Mouse (Mus musculus) E14TG2a.4 (cell line): ENCODE measurements around the gene Cnot4.

ENCODE experiments used
- CTCF ChIP-seq: conservative IDR thresholded peaks from 2 replicates; pipeline ENCODE4 v1.5.1; 2014; ENCODE audit warnings: low read length
- NANOG ChIP-seq: IDR thresholded peaks from 2 replicates; pipeline ENCODE4 v1.6.1; 2014; ENCODE audit warnings: borderline replicate concordance, low read length, mixed read lengths
- POU5F1 ChIP-seq: IDR thresholded peaks from 2 replicates; pipeline ENCODE4 v1.6.1; 2014; ENCODE audit warnings: low read length, borderline replicate concordance

DNA sequence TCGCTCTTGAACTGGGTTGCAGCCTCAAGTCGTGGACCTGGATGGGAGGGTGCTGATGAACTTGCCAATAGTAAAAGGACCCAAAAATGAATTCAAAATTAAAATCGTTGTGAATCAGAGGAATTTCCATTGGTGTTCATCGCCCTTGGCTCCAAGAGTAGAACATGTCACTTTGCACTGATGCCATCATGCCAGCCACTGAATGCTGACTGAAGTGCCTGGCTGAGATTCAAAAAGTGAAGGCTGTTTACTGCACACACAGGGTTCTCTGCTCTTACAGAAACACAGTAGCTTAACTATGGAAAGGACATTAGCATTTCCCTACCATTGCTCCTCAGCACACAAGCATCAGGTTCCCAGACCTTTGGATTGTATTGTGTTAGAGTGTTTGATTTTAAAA lies 137.0 kb downstream of the Cnot4 start:
- TF ChIP-seq CTCF (no peak), NANOG (no peak), POU5F1 (no peak)
